Mouse (Mus musculus): ENCODE data around the gene E130114P18Rik. TPM values are rescaled to one million over a fixed set of nuclear protein-coding genes. Genes with fewer than 3 reads are reported as not detected.

E130114P18Rik gene
- total RNA-seq, 2 experiments from 2014 or later, result 5.0 to 5.9 TPM

DNA sequence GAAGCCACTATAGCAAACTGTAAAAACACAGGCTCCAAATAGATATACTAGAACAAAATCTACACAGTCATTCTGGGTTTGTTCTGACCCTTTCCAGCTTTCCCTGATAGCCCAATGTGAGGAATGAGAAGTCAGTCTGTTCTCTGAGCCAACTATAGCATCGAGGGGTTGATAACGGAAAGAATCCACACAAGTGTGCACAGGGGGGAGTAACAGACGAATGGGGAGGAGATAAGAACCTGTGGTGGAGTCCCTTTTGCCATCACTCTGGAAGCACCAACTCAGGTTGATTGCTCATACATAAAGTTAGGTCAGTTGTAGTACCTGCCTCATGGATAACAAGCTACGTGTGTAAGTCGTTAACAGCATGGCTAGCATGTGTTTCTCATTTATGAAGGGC, 184.0 kb downstream of the E130114P18Rik start:
- no peak for DNase-seq (ENCODE audit: low spot score in 2 of 2)
- intact Hi-C loops (cut with DNase I), result no loop called here

DNA sequence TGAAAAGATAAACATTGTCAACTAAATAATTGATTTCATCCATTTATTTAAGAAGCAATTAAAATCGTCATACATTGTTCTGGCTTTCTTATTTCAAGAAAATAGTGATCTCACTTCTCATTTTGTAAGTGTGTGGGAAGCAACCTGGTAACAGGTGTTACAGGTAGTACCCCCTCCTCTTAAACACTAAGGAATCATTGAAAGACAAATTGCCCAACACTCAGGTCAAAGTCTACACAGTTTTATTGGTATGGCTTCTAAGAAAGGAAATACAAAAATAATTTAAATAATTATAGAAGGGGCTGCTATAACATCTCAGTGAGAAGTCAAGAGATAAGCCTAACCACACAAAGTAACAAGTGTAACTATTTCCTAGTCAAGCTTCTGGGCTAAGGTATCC, 188.1 kb downstream of the E130114P18Rik start:
- intact Hi-C loops (cut with DNase I), result loop anchor here (10.0 kb wide), 1 partner anchor 185 kb away; the partner anchor contains the start of genes E130114P18Rik and Nfia
- DNase-seq (ENCODE audit: low spot score in 2 of 2), result no peak

DNA sequence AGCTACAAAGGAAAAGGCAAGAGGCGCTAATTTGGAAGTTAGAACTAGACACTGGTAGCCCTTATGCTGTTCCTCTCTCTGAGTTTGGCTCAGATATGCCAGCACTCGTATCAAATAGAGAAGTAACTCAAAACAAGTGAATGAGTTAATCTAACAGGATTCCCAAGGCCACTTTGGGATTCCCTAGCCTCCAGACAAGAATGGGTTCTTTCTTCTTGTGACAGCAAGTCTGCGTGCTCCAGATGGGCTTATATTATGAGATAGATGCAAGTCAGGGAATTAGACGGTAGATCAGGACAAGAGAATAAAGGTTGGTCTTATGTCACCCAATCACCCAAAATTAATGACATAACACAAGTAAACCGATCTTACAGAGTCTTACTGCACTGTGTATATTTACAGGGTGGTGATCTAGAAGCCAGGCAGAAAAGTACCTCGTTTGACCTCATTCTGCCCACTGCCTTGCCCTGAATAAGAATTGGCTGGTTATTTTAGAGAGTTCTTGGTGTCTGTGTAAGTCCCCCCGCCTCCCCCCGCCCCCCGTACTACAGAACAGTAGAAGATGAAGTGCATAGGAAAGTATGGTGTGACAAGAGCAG, 190.4 kb downstream of the E130114P18Rik start:
- intact Hi-C loops (cut with DNase I), result loop anchor here (10.0 kb wide), 1 partner anchor 187 kb away; the partner anchor contains the start of genes E130114P18Rik and Nfia
- no peak for DNase-seq (ENCODE audit: low spot score in 2 of 2)

DNA sequence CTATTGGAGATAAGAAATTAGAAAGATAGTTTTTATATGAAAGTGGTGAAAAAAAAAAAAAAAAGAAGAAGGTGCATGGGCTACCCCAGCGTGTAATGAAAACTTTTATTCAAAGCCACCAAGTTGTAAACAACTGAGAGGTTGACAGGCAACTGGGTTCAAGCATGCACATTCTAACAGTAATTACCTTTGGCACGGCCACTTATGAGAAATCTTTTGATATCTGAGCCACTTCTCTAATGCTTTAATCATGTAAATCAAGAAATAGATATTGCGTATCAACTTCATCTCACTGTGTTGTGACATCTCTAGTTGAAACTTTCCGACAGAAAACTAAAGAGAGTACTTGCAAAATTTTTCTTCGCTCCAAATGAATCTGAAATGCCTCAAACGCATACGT, 192.7 kb downstream of the E130114P18Rik start:
- intact Hi-C loops (cut with DNase I), result loop anchor here (10.0 kb wide), 1 partner anchor 190 kb away; the partner anchor contains the start of genes E130114P18Rik and Nfia
- DNase-seq (ENCODE audit: low spot score in 2 of 2), result no peak

DNA sequence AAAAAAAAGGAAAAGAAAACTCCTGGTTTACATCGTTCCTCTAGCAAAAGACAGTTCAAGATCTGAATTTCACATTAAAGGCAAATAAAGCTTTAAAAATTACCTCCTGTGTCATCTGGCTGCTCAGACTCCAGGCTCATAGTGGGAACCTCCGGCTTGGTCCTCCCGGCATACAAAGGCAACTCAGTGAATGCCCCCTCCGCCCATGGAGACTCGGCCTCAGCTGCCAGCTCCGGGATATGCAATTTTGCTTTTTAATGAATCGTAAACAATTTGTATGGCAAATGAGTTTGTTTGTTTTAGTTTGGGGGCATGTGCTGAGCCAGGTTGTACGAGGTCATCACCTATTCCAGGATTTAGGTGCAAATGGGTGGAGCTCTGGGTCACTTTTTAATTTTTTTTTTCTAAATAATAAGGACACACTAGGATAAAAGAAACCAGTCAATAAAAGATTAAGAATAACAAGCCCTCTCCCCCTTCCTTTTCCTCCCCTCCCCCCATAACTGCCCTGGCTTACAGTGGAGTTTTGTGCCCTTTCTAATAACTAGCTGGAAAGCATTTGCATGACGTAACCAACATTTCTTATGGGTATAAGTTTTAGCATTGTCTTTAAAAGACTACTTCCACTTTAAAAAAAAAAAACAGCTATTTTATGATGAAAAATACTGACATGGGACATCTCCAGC, 193.3 kb downstream of the E130114P18Rik start:
- no peak for DNase-seq (ENCODE audit: low spot score in 2 of 2)
- intact Hi-C loops (cut with DNase I), result loop anchor here (5.0 to 10.0 kb wide), 3 partner anchors 33 to 190 kb away; partner anchors contain the start of genes E130114P18Rik and Nfia

DNA sequence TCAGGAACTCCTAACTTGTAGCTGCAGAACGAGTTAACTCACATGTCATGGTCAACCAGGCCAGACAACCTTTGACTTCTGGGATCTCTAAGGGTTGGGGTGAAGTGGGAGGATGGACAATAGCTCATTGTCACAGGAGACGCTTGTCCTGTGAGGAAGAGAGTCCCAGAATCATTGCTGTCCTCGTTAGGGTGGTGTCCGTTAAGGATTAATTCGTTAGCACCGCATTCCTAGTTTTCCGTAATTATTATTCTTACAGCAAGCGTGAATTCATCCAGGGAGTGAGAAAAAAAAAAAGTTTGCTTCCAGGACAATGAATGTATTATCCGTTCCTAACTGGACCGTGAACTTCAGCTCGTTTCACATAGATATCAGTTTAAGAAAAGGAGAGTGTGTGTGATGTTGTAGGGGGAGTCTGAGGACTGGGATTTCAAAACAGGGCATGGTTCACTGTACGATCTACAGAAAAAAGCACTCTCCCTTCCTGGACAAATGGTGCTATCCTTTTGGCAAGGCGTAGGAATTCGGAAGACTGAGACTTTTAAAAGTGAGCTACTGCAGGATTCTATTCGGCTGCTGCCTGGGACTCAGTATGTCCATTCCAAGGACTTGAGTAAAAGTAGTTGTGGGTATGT, 195.0 kb downstream of the E130114P18Rik start:
- intact Hi-C loops (cut with DNase I), result loop anchor here (5.0 to 10.0 kb wide), 3 partner anchors 34 to 192 kb away; partner anchors contain the start of genes E130114P18Rik and Nfia

DNA sequence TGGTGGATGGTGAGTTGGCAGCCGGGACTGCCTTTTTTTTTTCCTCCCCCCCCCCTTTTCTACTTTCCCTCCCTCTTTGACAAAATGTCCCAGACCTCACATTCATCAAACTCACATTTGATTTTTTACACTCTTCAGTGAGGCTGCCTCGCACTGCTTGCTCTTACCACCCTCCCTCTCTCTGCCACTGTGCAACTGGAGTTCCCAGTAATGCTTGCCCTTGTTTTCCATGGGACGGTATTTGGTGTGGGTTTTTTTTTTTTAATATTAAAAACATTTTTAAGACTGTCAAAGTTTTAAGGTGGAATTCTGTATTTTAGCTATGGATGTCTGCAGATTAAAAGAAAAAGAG, 195.8 kb downstream of the E130114P18Rik start:
- DNase-seq (ENCODE audit: low spot score in 2 of 2), result no peak
- intact Hi-C loops (cut with DNase I), result loop anchor here (5.0 to 10.0 kb wide), 3 partner anchors 35 to 193 kb away; partner anchors contain the start of genes E130114P18Rik and Nfia

More for the DNA sequence above, 195.0 kb downstream of the E130114P18Rik start:
- DNase-seq (ENCODE audit: low spot score in 2 of 2), result no peak

DNA sequence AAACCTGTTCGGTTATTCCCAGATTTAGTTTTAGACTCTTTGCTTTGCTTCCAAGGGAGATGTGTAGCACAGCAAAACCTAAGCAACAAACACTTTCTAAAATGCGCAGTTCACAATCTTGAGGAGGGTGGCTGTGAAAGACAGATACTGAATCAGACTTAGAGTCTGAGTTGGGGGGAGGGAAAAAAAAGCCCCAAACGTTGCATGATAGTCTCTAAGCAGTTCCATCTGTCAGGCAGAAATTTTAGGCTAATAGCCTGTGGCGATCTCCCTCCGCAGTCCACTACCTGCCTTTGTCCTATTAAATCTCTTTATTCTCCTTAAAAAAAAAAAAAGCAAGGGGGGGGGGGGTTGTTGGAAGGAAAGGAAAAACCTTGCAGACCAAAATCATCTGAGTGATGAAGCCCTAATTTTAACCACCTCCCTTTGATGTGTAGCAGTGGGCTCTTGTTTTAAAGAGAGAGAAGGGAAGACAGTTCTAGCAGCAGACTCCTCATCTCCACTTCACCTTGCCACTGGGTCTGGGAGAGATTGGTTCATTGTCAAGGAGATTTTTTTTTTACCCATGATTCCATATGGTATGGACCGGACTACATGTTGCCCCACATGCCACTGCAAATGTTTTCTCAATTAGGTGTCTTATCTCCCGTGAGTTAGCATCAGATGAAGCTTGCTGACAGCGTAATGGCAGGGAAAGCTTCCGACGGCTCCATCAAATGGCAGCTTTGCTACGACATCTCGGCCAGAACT, 196.4 kb downstream of the E130114P18Rik start:
- intact Hi-C loops (cut with DNase I), result loop anchor here (5.0 to 10.0 kb wide), 3 partner anchors 36 to 193 kb away; partner anchors contain the start of genes E130114P18Rik and Nfia
- no peak for DNase-seq (ENCODE audit: low spot score in 2 of 2)

DNA sequence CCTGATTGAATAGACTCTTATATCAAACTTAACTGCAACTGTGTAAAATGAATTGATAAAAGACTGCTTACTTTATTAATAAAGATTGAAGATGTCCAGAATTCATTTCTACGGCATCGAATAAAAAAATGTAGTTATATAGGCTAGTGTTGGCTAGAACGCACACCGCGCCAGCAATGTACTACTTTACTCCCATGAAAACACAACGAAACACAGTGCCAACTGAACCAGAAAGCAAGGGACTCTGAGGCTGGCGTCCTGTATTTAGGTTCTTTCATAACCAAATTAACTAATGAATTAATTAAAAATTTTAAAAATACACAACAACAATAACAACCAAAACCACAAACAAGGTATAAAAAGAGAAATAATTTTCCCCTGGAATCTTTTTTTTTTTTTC, 197.0 kb downstream of the E130114P18Rik start:
- DNase-seq (ENCODE audit: low spot score in 2 of 2), result no peak
- intact Hi-C loops (cut with DNase I), result loop anchor here (5.0 to 10.0 kb wide), 3 partner anchors 36 to 194 kb away; partner anchors contain the start of genes E130114P18Rik and Nfia

DNA sequence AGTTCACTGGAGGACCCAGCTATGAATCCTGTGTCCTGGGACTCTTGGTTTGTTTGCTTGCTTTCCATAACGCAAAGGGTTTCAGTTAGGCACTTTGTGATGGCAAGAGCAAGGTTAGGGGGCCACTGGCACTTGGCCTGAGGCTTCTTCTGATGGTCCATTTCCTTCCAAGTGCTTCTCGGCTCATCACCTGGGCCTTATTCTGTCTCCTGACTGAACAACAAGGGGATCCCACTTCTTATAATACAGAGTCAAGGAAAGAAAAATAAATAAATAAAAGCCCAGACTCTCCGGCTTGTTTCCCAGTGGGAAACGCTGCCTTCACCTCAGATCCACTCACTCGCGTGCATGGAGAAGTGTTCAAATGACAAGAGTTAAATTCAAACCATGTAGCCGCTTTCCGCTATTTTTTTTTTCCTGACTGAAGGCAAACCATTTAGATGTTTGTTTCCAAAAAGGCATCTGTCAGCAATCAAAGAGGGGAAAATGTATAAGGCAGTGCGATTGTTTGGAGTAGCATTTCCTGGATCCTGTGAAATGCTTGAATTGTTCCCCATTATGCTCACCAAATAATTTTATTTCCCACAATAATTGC, 199.2 kb downstream of the E130114P18Rik start:
- intact Hi-C loops (cut with DNase I), result no loop called here
- no peak for DNase-seq (ENCODE audit: low spot score in 2 of 2)

DNA sequence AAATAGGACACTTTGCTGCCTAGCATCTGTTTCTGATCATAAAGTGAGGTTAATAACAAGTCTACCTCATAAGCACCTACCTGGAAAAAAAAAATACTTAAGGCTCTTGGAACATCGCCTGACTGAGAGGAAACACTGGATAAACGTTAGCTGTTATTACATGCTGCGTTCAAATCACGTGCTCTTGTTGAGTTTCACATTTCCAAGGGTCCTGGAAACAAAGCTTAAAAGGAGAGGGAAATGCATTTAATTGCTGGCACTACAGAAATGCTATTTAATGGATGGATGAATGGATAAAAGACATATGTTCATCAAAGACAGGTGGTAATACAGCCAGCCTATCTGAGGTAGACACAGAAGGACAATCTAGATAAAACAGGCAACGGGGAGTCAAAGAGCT, 200.4 kb downstream of the E130114P18Rik start:
- intact Hi-C loops (cut with DNase I), result no loop called here
- DNase-seq (ENCODE audit: low spot score in 2 of 2), result no peak

DNA sequence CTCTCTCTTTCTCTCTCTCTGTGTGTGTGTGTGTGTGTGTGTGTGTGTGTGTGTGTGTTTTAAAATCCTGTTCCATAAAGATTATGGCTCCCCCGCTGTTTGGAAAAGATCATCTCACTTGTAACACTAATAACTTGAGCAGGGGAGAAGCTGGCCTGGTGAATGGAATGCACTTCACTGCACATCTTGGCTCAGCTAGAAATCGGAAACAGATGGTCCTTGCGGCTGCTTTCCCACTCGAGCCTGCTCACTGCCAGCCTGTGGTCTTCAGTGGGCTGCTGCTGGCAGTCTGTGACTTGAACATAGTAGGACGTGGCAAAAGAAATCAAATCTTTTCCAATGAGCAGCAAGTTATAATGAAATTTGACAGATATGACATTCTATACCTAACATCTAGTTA, 202.4 kb downstream of the E130114P18Rik start:
- intact Hi-C loops (cut with DNase I), result no loop called here
- peak; percentile 33 to 51 for DNase-seq (ENCODE audit: low spot score in 2 of 2)

DNA sequence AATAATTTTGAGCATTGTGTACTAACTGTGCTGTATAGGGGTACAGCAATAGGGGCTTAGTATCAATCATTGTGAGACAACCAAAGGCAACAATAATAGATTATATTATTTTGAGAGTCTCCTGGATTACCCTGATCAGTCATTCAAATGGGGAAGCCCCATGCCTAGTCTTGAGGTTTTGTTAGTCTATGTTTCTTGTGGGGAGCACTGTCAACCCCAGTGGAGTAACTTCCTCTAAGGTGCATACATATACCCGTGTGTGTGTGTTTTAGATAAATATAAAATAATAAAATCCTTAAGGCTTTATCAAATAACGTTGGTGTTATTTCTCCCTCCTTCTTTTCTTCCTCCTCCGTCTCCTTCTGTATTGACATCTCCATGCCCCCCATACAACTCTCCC, 208.6 kb downstream of the E130114P18Rik start:
- intact Hi-C loops (cut with DNase I), result loop anchor here (5.0 kb wide), 1 partner anchor 178 kb away; no protein-coding TSS in a partner anchor

DNA sequence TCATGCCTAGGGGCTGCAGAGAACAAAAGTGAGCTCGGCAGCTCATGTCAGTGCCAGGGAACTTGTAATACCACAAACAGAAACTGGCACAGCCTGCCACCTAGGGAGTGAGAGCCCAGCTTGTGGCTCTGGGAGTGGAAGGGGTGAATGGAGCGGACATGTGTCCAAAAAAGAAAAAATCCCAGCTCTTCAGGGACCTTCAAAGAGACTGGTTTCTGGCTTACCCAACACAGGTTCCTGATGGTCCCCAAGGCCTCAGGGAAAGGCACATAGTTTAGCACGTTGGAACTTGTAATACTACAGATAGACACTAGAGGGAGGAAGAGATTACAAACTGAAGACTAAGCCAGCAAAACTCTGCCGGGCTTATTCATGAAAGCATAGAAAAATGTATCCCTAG, 213.2 kb downstream of the E130114P18Rik start:
- DNase-seq (ENCODE audit: low spot score in 2 of 2), result no peak
- intact Hi-C loops (cut with DNase I), result loop anchor here (5.0 kb wide), 1 partner anchor 183 kb away; no protein-coding TSS in a partner anchor

More for the DNA sequence above, 208.6 kb downstream of the E130114P18Rik start:
- DNase-seq (ENCODE audit: low spot score in 2 of 2), result no peak

DNA sequence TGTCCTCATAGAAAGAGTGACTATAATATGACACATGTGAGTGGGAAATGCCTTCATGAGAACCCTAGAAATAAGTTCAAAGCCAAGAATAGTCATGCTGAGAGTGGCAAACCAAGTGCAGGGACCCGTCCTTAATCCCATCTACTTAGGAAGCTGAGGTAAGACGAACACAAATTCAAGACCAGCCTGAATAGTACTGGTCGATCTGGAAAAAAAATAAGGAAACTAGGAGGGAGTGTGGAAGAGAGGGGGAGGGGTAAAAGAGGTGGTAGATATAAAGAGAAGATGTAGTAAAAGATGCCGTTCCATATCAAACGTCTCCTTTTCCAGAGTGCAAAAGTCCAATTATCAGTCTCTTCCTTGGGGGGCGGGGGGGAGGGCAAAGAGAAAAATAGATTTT, 213.7 kb downstream of the E130114P18Rik start:
- intact Hi-C loops (cut with DNase I), result no loop called here
- DNase-seq (ENCODE audit: low spot score in 2 of 2), result no peak

DNA sequence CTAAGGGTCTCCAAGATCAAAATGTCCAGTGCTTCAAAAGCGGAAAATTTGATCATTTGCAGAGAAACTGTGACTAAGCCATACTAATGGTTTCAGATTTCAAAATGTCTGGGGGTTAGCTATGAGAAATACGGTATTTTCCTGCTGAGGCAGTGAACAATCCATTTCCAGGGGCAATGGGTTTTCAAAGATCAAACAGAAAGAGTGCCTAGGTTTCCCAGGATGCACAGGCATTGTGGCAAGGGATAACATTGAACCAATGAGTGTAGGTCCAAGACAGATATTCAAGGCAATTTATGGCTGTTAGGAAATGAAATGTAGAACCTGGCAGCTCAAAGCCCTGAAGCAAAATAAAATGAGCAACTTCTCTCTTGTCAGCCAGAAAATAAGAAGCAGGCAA, 220.3 kb downstream of the E130114P18Rik start:
- DNase-seq (ENCODE audit: low spot score in 2 of 2), result no peak
- intact Hi-C loops (cut with DNase I), result no loop called here

DNA sequence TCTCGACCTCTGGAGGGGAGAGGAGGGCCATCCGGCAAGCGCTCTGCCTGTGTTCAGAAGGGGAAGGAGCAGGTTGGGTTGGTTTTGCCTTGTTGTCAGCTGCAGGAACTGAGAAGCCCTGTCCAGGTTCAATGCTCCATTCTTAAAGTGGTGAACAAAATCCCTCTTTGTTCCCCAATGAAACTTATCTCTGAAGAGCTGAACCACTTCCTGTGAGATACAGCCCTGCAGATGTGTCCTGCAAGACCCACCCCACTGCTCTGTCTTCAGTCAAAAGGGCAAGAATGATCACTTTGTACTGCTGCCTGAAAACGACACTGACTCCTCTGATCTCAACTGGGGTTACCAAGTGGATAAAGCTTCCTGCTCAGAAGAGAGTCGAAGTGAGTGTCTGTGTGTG, 233.9 kb downstream of the E130114P18Rik start:
- intact Hi-C loops (cut with DNase I), result no loop called here

DNA sequence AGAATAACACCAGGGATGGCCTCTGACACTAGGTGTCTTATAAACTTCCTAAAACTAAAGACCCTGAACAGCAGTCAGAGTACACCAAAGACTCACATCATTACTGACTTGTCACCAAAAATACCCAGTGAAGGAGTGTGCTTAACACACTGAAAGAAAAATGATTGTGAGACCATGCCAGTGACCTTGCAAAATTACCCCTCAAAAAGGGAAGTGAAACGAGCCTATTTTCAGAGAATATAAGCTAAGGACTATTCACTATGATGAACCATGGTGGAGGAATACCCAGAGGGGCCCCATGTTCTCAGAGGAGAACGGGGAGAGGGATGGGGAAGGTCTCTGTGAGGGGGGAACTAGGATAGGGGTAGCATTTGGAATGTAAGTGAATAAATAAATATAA, 245.8 kb downstream of the E130114P18Rik start:
- DNase-seq (ENCODE audit: low spot score in 2 of 2), result no peak
- intact Hi-C loops (cut with DNase I), result no loop called here

More for the DNA sequence above, 233.9 kb downstream of the E130114P18Rik start:
- DNase-seq (ENCODE audit: low spot score in 2 of 2), result no peak

DNA sequence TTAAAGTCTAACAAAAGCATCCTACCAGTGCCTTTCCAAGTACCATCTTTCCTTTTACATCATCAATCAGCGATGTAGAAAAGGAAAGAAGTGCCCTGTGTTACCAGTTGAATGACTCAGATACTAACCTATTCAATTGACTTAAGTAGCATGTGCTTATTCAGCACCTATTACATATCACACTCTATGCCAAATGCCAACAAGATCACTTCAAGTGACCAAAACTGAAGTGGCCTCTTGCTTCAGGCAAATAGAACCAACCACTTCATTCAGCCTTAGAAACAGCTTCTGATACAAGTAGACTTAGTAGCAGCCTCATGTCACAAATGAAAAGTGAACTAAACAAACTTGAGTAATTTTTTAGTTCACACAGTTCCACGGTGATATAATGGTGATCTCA, 249.4 kb downstream of the E130114P18Rik start:
- no peak for DNase-seq (ENCODE audit: low spot score in 2 of 2)
- intact Hi-C loops (cut with DNase I), result no loop called here

Data from left cerebral cortex, postnatal 36 days (tissue).